Mouse (Mus musculus): ENCODE measurements at regions not wholly inside any gene's neighbourhood (a gene's known extent, or its start where the extent isn't known, plus 50 kb on each side); places are given as distances from the start of the nearest gene placed in this dataset.

DNA sequence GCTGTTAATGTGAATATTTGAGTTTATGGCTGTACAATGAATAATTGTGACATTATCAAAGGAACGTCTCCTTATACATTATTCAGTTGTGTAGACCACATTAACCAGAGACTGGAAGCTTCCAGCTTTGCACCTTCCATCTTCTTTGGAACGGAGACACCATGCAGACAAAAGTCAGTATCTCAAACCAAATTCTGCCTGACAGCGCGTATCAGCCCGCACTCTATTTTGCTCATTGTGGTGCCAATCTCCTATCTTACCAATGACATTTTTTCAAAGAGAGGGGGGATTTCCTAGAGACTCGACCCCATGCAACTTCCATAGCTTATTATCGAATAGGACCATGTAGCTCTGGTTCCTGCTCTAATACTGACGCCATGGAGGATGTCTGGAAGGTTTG is 69.9 kb upstream of the Tmco5 start:
- DNase-seq (ENCODE audit: low spot score), result no peak

DNA sequence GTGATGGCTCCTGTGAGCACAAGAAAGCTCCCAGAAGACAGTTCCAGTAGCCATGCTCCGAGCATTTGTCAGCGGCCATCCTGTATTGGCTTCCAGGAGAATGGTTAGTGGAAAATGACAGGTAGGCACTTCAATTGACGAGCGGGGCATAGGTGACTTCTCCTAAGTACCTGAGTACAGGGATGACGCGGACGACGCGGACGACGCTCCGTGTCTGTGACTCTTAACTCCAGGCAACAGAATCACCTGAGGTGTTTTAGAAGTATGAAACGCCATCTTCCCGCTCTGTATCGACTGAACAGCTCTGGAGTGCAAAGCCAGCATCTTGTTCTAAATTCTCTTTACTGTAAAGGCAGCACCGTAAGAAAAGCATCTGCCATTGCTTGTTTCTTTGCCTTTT is 68.4 kb upstream of the Tmco5 start:
- no peak for DNase-seq (ENCODE audit: low spot score)

DNA sequence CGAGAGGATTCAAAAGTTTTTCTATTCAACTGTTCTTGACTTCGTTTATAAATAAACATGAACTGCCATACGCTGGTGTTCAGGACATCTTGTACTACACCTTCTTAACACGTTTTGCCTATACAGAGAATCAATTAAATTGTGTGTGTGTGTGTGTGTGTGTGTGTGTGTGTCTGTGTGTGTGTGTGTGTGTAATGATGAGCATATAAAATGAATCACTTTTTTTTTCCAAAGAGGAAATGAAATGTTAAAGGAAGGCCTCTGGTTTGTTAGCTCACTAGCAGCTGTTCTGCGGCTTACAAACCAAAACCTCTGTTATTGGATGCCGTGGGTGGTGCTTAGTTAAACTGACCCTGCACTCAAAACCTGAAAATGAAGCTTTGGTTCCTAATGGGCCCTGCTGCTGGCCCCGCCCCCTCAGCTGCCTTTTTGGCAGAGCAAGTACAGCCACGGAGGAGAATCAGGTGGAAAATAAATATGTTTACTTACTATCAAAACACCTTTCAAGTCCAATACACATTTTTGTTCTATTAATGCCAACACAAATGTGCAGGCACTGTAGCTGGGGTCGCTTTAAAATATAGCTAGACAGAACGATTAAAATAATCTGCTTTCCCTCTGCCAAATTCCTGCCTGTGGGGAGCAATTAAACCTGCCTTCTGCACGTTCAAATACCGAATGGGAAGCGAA is 65.5 kb upstream of the Tmco5 start:
- DNase-seq (ENCODE audit: low spot score), result peak; percentile 62

DNA sequence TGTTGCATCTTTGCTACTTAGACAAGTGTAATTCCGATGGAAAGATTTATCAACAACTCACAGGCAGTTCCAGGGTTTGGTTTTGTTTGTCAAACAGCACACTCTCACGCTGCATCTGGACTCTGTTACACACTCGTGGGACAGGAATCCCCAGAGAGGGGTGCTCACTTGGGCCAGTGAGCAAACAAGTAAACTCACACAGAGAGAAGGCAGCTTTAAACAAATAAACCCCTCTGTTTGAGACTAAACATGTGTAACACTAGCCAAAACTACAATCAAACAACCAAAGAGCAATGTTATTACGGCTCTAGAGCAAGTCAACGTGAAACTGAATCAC is 65.0 kb upstream of the Tmco5 start:
- DNase-seq (ENCODE audit: low spot score), result peak; percentile 16

DNA sequence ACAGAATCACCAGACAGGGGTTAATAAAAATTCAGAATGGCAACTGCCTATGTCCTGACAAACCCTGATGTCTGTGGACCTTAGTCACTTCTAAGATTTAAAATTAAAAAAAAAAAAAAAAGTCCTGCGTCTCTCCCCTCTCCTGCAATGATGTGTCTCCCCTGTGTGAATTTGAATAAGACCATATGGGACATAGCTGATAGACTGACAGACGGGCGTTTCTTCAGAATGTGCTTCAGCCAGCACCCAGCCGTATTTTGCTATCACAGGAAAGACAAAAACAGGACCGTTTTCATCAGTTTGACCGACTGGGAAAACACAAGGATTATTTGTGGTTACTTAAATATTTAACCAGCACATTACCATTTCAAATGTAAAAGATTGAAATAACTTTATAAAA is 61.4 kb upstream of the Tmco5 start:
- DNase-seq (ENCODE audit: low spot score), result no peak

DNA sequence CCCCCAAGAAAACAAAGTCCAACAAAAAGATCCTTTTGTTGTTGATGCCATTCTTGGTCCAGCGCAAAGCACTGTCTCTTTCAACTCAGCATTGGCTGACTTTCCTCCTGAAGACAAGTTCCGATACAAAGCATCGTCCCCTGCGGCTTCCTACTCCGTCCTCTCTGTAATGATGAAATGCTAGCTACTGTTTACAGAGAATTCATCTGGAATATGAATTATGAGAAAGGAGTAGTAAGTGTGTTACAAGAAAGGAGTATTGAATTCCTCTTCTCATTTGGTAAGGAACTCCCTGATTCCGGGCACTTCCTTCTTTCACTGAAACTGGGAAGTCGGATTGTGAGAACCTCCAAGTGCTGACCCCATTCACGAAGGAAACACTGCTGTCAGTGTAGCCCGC is 60.9 kb upstream of the Tmco5 start:
- DNase-seq (ENCODE audit: low spot score), result peak; percentile 21

DNA sequence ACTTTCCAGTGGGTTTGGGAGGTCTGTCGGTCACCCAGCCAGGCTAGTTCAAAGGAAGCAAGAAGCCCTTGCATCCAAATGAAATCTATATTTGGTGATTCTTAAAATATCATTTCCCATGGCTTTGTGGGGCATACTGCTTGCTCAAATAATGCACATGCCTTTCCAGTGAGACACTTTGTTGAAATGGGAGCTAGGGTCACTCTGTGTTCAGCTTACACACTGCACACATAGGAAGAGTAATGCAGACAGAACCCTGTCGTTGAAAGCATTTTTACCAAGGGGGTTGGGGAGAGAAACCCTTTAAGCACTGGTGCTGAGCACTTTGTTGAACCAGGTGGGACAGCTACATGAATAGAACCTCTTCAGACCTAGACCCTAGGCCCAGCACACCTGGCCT is 59.9 kb upstream of the Tmco5 start:
- no peak for DNase-seq (ENCODE audit: low spot score)

DNA sequence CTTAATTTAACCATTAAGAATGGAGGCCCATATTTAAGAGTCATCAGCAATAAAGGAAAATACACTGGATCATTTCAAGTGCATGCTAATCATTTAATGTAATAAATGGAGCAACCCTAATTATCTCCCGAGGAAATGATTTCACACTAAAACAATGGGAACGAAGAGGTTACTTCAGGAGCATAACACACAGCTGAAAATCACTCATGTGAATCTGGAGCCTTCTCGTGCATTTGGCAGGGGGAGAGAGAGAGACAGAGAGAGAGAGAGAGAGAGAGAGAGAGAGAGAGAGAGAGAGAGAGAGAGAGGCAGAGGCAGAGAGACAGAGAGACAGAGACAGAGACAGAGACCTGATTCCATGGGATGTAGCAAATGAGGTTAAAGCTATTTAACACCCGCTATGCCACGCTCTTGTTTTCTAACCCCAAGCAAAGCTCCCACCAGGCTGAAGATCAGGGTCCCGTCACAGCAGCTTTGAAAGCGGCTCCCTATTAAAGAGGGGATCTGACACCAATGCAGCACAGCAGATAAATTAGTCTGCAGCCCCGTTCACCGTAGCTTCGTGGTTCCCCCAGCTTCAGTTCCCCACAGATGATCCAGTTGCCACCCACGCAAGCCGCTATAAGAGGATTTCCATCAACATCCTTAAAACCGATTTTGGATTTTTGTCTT is 59.3 kb upstream of the Tmco5 start:
- no peak for DNase-seq (ENCODE audit: low spot score)

DNA sequence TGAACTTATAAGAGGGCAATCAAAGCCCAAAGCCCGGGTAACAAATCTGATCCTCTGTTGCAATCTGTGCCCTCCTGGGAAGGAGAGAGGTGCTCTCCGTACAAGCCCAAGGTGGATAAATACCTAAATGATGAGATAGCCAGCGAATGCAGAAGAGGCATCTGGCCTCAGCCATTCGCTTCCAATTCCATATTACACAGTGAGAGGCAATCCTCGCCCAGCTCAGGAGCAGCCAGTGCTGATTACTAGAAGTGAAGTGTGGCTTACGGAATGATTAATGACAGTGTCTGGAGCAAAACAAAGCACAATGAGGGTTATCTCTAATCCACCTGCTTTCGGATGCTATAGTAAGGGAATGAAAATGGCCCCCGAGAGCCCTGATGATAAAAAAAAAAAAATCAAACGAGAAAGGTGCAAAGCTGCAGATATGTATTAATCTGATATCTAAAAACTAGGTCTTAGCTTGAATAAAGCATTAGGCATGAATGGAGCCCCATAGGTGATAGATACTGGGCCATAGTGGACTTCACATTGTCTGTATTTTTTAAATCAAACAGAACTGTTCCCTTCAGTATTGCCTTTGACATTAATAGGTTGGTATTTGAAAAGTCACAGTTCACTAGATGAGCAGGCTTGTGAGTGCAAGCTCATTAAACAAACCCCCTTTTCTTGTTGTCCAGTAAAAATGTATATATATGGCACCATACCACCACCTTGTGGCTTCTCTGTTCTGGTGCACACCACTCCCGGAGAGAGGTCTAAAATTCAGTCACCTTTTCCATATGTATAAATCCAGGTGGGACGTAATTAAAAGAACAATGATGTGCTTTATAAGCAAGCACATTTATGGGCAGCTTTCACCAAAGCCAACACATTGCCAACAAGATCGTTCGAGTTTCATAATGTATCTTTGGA is 57.4 kb upstream of the Tmco5 start:
- peak; percentile 73 for DNase-seq (ENCODE audit: low spot score)
